ENCODE assay signal across 17 mouse cellular contexts in the genomic region with DNA sequence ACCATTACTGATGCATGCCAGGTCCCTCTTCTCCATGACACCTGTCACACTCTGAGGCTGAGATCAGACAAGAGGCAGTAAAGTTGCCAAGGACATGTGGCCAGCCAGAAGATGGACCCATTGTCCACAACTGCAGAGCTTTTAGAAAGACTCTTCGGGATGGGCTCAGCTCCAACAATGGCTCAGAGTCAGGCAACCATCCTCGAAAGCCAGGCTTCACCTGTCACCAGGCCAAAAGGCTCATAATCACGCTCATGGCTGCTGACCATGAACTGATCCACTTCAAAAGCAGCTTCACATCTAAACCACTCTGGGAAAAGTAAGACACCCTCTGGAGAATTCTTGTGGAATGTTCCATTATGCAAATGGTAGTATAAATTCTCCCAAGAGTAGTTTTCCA.
"Had no signal": no experiment of that assay in that cellular context is flagged by ENCODE, and none has a peak within 500 bp of the region (broad histone marks: within the 10 kb centered on the region; RNA-seq: fewer than 3 reads in every experiment).

No protein-coding gene starts in this region.

- H3K27me3 ChIP-seq: kidney, embryonic 15.5 days; limb, embryonic 12.5 days; liver, embryonic 13.5 days; midbrain, embryonic 15.5 days; neural tube, embryonic 13.5 days had no signal

- H3K9ac ChIP-seq: kidney, embryonic 15.5 days; limb, embryonic 12.5 days; liver, embryonic 13.5 days; liver, postnatal 0 days; midbrain, embryonic 15.5 days; neural tube, embryonic 13.5 days had no signal

- H3K4me2 ChIP-seq: kidney, embryonic 15.5 days; limb, embryonic 12.5 days; liver, embryonic 13.5 days; midbrain, embryonic 11.5 days; midbrain, embryonic 15.5 days; neural tube, embryonic 13.5 days had no signal

- H3K4me3 ChIP-seq: kidney, embryonic 15.5 days; left cerebral cortex, adult 2 months; limb, embryonic 12.5 days; liver, embryonic 13.5 days; megakaryocyte, embryonic 14.5 days; midbrain, embryonic 15.5 days; neural tube, embryonic 13.5 days had no signal

- H3K27ac ChIP-seq: kidney, embryonic 15.5 days; left cerebral cortex, adult 2 months; limb, embryonic 12.5 days; liver, embryonic 13.5 days; macrophage; midbrain, embryonic 15.5 days; neural tube, embryonic 13.5 days had no signal

- H3K36me3 ChIP-seq: kidney, embryonic 15.5 days; limb, embryonic 12.5 days; liver, embryonic 13.5 days; midbrain, embryonic 15.5 days; neural tube, embryonic 13.5 days had no signal

- H3K9me3 ChIP-seq: kidney, embryonic 15.5 days; limb, embryonic 12.5 days; liver, embryonic 13.5 days; megakaryocyte, embryonic 14.5 days; midbrain, embryonic 15.5 days; neural tube, embryonic 13.5 days had no signal

- ATAC-seq: liver, postnatal 0 days; midbrain, embryonic 15.5 days had no signal

- H3K4me1 ChIP-seq: liver, embryonic 13.5 days; megakaryocyte, embryonic 14.5 days; midbrain, embryonic 15.5 days; neural tube, embryonic 13.5 days had no signal

- DNase-seq: kidney, postnatal 14 days; liver; liver, embryonic 13.5 days; liver, postnatal 0 days; retina, postnatal 1 day; right cerebral cortex, postnatal 4 days; spleen, adult 18-20 months; thymus, adult 18-20 months; thymus, postnatal 14 days had no signal
